Mouse (Mus musculus) MEL (cell line): ENCODE results near the gene Tomm34.

ENCODE experiments used
- CHD2 ChIP-seq: IDR thresholded peaks from 2 replicates; pipeline ENCODE4 v1.6.1; 2011; ENCODE audit warnings: low read length, improper control_type of control experiment
- CTCF ChIP-seq, 3 experiments: IDR thresholded peaks in 2 of 3; conservative IDR thresholded peaks in 1 of 3; 2 replicates each; pipeline ENCODE4 v1.5.1; 2011 to 2012; ENCODE audit warnings: low read length in 3 of 3, low read depth in 2 of 3, mild to moderate bottlenecking in 2 of 3, improper control_type of control experiment in 1 of 3, inconsistent platforms in 1 of 3, mixed read lengths in 1 of 3, moderate library complexity in 1 of 3; ENCODE audit not compliant: control insufficient read depth in 1 of 3, insufficient read depth in 1 of 3, poor library complexity in 1 of 3, severe bottlenecking in 1 of 3
- GATA1 ChIP-seq: IDR thresholded peaks from 2 replicates; pipeline ENCODE4 v1.6.1; 2011; ENCODE audit warnings: low read depth, low read length, improper control_type of control experiment
- JUND ChIP-seq: IDR thresholded peaks from 2 replicates; pipeline ENCODE4 v1.6.1; 2011; ENCODE audit warnings: low read depth, mild to moderate bottlenecking, improper control_type of control experiment, low read length
- MAX ChIP-seq: IDR thresholded peaks from 2 replicates; pipeline ENCODE4 v1.6.1; 2011; ENCODE audit warnings: low read length, improper control_type of control experiment
- POLR2A ChIP-seq, 2 experiments: IDR thresholded peaks; 2 replicates each; pipeline ENCODE4 v1.6.1; 2011 to 2012; ENCODE audit warnings: low read length in 2 of 2, mild to moderate bottlenecking in 2 of 2, control low read depth in 1 of 2, improper control_type of control experiment in 1 of 2, low read depth in 1 of 2, moderate library complexity in 1 of 2; ENCODE audit not compliant: control insufficient read depth in 1 of 2, insufficient read depth in 1 of 2, poor library complexity in 1 of 2
- USF1 ChIP-seq: IDR thresholded peaks from 2 replicates; pipeline ENCODE4 v1.6.1; 2014; ENCODE audit warnings: low read depth, mild to moderate bottlenecking, inconsistent platforms, low read length, improper control_type of control experiment, moderate library complexity

- peak; percentile 29 to 52 (median 38); a peak in 4 of 6 replicates for TF ChIP-seq CTCF (IDR thresholded peaks at IDR 0.05 in 2 of 3, conservative IDR thresholded peaks at IDR 0.05 in 1 of 3; ENCODE audit: control insufficient read depth in 1 of 3, insufficient read depth in 1 of 3, low read depth in 2 of 3, low read length in 3 of 3, poor library complexity in 1 of 3, severe bottlenecking in 1 of 3)
- TF ChIP-seq GATA1, result no peak
- no peak for TF ChIP-seq USF1
- TF ChIP-seq POLR2A (IDR thresholded peaks at IDR 0.05; ENCODE audit: control insufficient read depth in 1 of 2, insufficient read depth in 1 of 2, low read depth in 1 of 2, low read length in 2 of 2, poor library complexity in 1 of 2), result no peak
- TF ChIP-seq CHD2, result no peak
- no peak for TF ChIP-seq MAX
- no peak for TF ChIP-seq JUND
Measured at GRCm38 (mm10) chr2:164032973-164033372, 38.0 kb downstream of the Tomm34 start.
